Mouse (Mus musculus) hindbrain, embryonic 12.5 days (tissue): ENCODE measurements at regions not wholly inside any gene's neighbourhood (a gene's known extent, or its start where the extent isn't known, plus 50 kb on each side); places are given as distances from the start of the nearest gene placed in this dataset.

Experiments
- ATAC-seq: fragments of 200-750 bp; cut with Nextera tagmentation; 2 replicates; pipeline ENCODE4 v1.8.0; 2017; ENCODE audit warnings: moderate TSS enrichment; ENCODE audit not compliant: low FRiP score
- H3K27ac ChIP-seq: fragments of 300-500 bp; sonication (generic); 2 replicates; pipeline ENCODE4 v1.5.1; 2016; ENCODE audit warnings: mild to moderate bottlenecking
- H3K27me3 ChIP-seq: fragments of 300-500 bp; sonication (generic); 2 replicates; pipeline ENCODE4 v1.6.1; 2016; ENCODE audit warnings: mild to moderate bottlenecking
- H3K36me3 ChIP-seq: fragments of 300-500 bp; sonication (generic); 2 replicates; pipeline ENCODE4 v1.6.1; 2016; ENCODE audit warnings: mild to moderate bottlenecking
- H3K4me1 ChIP-seq: fragments of 300-500 bp; sonication (generic); 2 replicates; pipeline ENCODE4 v1.6.1; 2016
- H3K4me2 ChIP-seq: fragments of 300-500 bp; sonication (generic); replicated peaks from 2 replicates; pipeline ENCODE4 v1.6.1; 2016; ENCODE audit warnings: mild to moderate bottlenecking
- H3K4me3 ChIP-seq: fragments of 300-500 bp; sonication (generic); 2 replicates; pipeline ENCODE4 v1.5.1; 2016; ENCODE audit warnings: mild to moderate bottlenecking
- H3K9ac ChIP-seq: fragments of 300-500 bp; sonication (generic); 2 replicates; pipeline ENCODE4 v1.6.1; 2016; ENCODE audit warnings: mild to moderate bottlenecking, moderate library complexity
- H3K9me3 ChIP-seq: fragments of 300-500 bp; sonication (generic); replicated peaks from 2 replicates; pipeline ENCODE4 v1.6.1; 2016; ENCODE audit warnings: mild to moderate bottlenecking
- WGBS: fragments of 180-500 bp; shearing (Covaris S2); methylation state at CpG from one replicate; pipeline ENCODE4 v1.1.7; 2016; 5-methylcytosine and 5-hydroxymethylcytosine counted together

- Histone ChIP-seq H3K4me1 (no peaks in the 10 kb centered on the region), H3K9me3 (no peaks in the 10 kb centered on the region), H3K4me3 (no peak overlapping the region), H3K27me3 (no peaks in the 10 kb centered on the region), H3K9ac (no peak overlapping the region), H3K4me2 (no peak overlapping the region), H3K27ac (no peak overlapping the region), H3K36me3 (no peaks in the 10 kb centered on the region)
- ATAC-seq: no peak
- 89% methylated on average over 5 of the region's 5 CpGs for WGBS
Measured at GRCm38 (mm10) chr13:110944683-110945082, 310.1 kb upstream of the Actbl2 start.

- H3K9ac ChIP-seq: no peak overlapping the region
- no peak overlapping the region for H3K4me2 ChIP-seq
- WGBS: 79% methylated on average over 5 of the region's 5 CpGs
- H3K27ac ChIP-seq: no peak overlapping the region
- no peaks in the 10 kb centered on the region for H3K36me3 ChIP-seq
- no peaks in the 10 kb centered on the region for H3K4me1 ChIP-seq
- H3K4me3 ChIP-seq: no peak overlapping the region
- H3K27me3 ChIP-seq: no peaks in the 10 kb centered on the region
- H3K9me3 ChIP-seq: no peaks in the 10 kb centered on the region
- ATAC-seq: no peak
Measured at GRCm38 (mm10) chr13:110960212-110960611, 294.6 kb upstream of the Actbl2 start.

DNA sequence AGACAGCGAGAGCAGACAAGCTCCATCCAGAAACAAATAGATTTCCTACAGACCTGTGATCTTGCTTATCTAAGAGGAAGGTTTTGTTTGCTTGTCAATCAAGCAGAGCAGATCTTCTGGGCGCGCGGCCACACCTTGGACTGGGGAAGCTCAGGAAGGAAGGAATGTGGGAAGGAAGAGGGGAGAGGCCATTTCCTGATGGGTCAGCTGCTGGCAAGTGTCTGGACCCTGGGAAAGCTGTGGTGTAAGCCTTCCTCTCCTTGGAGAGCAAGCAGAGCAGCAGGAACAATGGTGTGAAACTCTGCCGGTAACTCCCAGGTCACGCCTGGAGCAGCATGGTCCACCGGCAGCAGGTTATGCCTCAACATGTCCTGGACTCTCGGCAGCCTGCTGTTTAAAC lies 287.7 kb upstream of the Actbl2 start:
- ATAC-seq: no peak
- H3K27me3 ChIP-seq: no peaks in the 10 kb centered on the region
- H3K4me1 ChIP-seq: peaks cover 5% of the 10 kb centered on the region; the same call in 1 of the 2 replicates
- no peak overlapping the region for H3K27ac ChIP-seq
- no peaks in the 10 kb centered on the region for H3K36me3 ChIP-seq
- H3K9me3 ChIP-seq: no peaks in the 10 kb centered on the region
- no peak overlapping the region for H3K4me2 ChIP-seq
- 48% methylated on average over 8 of the region's 8 CpGs for WGBS
- no peak overlapping the region for H3K4me3 ChIP-seq
- H3K9ac ChIP-seq: no peak overlapping the region

DNA sequence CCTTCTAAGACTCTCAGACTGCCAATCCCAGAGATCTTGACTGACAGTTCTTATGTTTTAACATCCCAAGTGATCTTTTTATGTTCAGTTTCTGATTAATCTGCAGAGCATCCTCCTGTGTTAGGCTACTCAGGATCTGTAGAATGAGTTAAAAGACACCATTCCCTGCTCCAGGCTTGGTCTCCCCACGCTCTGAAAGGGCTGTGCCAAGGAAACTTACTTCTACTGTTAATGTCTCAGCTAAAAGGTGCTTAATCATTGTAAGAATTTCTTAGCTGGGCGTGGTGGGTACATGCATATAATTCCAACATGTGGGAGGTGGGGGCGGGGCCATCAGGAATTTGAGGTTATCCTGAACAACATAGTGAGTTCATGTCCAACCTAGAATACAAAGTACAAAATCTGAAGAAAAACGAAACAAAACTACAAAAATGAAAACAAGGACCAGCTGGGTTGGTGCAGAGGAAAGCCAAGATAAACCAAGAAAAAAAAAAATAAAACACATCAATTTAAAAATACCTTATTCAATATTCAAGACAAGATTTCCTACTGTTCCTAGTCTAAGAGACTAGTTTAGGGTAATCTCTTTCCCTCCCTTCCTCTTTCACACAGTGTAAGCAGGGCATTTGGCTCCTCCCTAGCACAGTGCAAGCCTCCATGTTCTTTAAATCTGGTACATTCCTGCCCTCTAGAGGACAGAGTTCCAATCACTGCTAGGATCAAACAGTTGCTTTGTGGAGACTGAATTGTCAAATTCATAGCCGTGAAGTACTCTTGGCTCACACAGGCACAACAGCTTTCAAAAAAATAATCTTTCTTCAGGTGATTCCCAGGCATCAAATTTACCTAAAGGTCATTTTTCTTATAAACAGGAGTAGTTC lies 286.9 kb upstream of the Actbl2 start:
- WGBS: 54% methylated on average over 5 of the region's 5 CpGs
- Histone ChIP-seq H3K9ac (no peak overlapping the region), H3K4me2 (no peak overlapping the region), H3K27ac (no peak overlapping the region), H3K36me3 (no peaks in the 10 kb centered on the region), H3K4me1 (peaks cover 5% of the 10 kb centered on the region; the same call in 1 of the 2 replicates), H3K27me3 (no peaks in the 10 kb centered on the region), H3K9me3 (no peaks in the 10 kb centered on the region), H3K4me3 (no peak overlapping the region)
- ATAC-seq: peak; percentile 94

GRCm38 (mm10) chr13:110968507-110968905 lies 286.3 kb upstream of the Actbl2 start:
- Histone ChIP-seq H3K27ac (no peak overlapping the region), H3K4me2 (no peak overlapping the region), H3K36me3 (no peaks in the 10 kb centered on the region), H3K27me3 (no peaks in the 10 kb centered on the region), H3K4me3 (no peak overlapping the region), H3K4me1 (peaks cover 5% of the 10 kb centered on the region; the same call in 1 of the 2 replicates), H3K9ac (no peak overlapping the region), H3K9me3 (no peaks in the 10 kb centered on the region)
- 66% methylated on average over 7 of the region's 7 CpGs for WGBS
- ATAC-seq: 0 out of 2 replicates have a peak, but pooled peaks have one; percentile 48

- H3K9me3 ChIP-seq: no peaks in the 10 kb centered on the region
- no peak overlapping the region for H3K4me2 ChIP-seq
- H3K36me3 ChIP-seq: no peaks in the 10 kb centered on the region
- H3K9ac ChIP-seq: no peak overlapping the region
- ATAC-seq: no peak
- no peaks in the 10 kb centered on the region for H3K4me1 ChIP-seq
- no peaks in the 10 kb centered on the region for H3K27me3 ChIP-seq
- no peak overlapping the region for H3K27ac ChIP-seq
- 81% methylated on average over 5 of the region's 5 CpGs for WGBS
- no peak overlapping the region for H3K4me3 ChIP-seq
Measured at GRCm38 (mm10) chr13:110977379-110977778, 277.4 kb upstream of the Actbl2 start.

DNA sequence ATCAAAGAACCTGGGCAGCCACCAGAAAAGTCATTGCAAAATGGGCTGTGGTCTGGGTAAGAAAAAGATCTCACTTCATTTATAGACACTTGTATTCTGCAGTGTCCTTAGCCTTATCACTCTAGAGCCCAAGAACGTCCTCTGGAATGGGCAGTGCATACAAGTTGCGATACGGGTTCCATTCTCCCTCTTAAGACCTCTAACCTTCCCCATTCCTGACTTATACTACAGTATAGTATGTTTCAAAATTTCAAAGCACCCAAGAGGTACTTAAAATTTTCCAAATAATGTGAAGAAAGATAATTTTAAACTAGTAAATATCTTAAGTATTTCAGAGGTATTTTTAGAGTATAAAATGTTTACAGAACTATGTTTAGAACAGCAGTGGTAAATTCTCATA lies 276.8 kb upstream of the Actbl2 start:
- Histone ChIP-seq H3K36me3 (no peaks in the 10 kb centered on the region), H3K27ac (no peak overlapping the region), H3K4me3 (no peak overlapping the region), H3K27me3 (no peaks in the 10 kb centered on the region), H3K4me2 (no peak overlapping the region), H3K9me3 (no peaks in the 10 kb centered on the region), H3K9ac (no peak overlapping the region), H3K4me1 (no peaks in the 10 kb centered on the region)
- ATAC-seq: no peak
- 92% methylated on average over 3 of the region's 3 CpGs for WGBS

DNA sequence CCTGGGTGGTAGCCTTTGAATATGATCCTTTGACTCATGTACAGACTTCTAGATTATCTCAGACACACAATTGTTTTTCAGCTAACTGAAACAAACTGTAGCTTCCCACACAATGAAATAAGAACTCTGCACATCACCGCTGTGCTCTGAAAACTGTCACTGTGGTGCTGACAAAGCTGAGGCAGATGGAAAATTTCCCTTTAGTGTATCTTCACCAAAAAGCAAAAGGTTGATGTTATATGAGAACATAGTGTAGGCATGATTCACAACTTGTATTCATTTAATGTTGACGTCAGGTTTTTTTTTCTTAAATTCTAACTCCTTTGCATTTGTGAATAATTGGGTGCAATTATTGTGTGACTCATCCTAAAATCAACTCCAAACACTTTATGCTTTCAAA lies 264.1 kb upstream of the Actbl2 start:
- no peak for ATAC-seq
- H3K4me1 ChIP-seq: no peaks in the 10 kb centered on the region
- no peak overlapping the region for H3K27ac ChIP-seq
- H3K36me3 ChIP-seq: no peaks in the 10 kb centered on the region
- no peak overlapping the region for H3K4me2 ChIP-seq
- WGBS: 93% methylated on average over 2 of the region's 2 CpGs
- H3K27me3 ChIP-seq: no peaks in the 10 kb centered on the region
- H3K9me3 ChIP-seq: no peaks in the 10 kb centered on the region
- no peak overlapping the region for H3K9ac ChIP-seq
- no peak overlapping the region for H3K4me3 ChIP-seq

DNA sequence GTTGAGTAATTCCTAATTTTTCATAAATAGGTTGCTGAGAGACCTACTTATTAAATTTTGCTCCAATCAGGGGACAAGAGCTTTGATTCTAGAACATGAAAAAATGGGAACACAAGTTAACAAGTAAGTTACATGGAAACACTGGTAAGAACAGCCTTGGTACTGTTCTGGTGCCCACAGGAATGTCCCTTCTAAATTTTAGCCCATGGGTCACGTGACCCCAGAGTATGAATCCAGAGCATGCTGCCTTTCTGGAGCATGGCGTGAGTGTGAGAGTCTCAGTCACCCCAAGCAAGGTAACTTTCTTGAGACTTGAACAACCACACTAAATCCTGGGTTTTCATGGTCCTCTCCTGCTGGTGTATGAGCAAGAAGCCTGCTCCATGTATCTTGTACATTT lies 263.7 kb upstream of the Actbl2 start:
- no peak overlapping the region for H3K9ac ChIP-seq
- H3K27me3 ChIP-seq: no peaks in the 10 kb centered on the region
- H3K4me2 ChIP-seq: no peak overlapping the region
- H3K27ac ChIP-seq: no peak overlapping the region
- H3K9me3 ChIP-seq: no peaks in the 10 kb centered on the region
- whole genome bisulfite sequencing: 93% methylated on average over 2 of the region's 2 CpGs
- no peak overlapping the region for H3K4me3 ChIP-seq
- no peak for ATAC-seq
- H3K36me3 ChIP-seq: no peaks in the 10 kb centered on the region
- no peaks in the 10 kb centered on the region for H3K4me1 ChIP-seq

DNA sequence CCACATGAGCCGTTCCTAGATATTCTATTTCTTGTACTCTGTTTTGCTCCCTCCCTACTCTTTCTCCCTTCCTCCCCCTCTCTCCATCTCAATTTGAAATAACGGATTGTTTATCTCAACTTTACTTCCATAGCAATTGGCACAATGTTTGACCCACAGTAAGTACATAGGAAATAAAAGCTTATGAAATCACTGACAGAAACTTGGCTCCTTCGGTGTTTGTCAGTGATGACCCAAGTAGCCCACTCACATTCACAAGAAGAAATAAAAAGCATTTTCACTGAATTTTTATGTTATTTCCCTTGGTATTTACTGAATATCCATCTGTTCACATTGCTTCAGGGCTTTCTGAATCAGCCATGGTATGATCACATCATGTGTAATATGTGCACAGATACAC lies 260.2 kb upstream of the Actbl2 start:
- no peaks in the 10 kb centered on the region for H3K9me3 ChIP-seq
- H3K4me3 ChIP-seq: no peak overlapping the region
- H3K4me2 ChIP-seq: no peak overlapping the region
- no peaks in the 10 kb centered on the region for H3K36me3 ChIP-seq
- no peaks in the 10 kb centered on the region for H3K27me3 ChIP-seq
- 90% methylated on average over 3 of the region's 3 CpGs for WGBS
- H3K27ac ChIP-seq: no peak overlapping the region
- no peak for ATAC-seq
- no peak overlapping the region for H3K9ac ChIP-seq
- H3K4me1 ChIP-seq: no peaks in the 10 kb centered on the region

DNA sequence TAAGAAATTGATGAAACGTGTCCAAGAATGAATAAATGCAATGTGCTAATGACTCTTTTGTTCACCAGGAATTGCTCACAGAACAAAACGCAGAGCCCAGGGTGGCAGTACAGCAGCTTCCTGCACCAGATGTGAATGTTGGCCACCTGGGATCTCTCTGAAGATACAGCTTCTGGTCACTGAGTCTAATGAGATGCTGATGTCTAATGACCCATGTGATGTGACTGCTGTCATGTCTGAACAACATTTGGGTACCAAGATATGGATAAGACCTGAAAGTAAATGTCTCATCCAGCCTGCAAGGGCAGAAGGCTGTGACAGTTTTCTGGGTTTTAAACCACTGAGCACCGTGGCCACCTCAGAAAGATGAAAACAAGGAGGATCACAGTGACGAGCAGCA lies 252.1 kb upstream of the Actbl2 start:
- no peak overlapping the region for H3K4me2 ChIP-seq
- peak; percentile 63; the same call in 1 of the 2 replicates for ATAC-seq
- no peaks in the 10 kb centered on the region for H3K4me1 ChIP-seq
- no peak overlapping the region for H3K9ac ChIP-seq
- no peaks in the 10 kb centered on the region for H3K9me3 ChIP-seq
- no peak overlapping the region for H3K4me3 ChIP-seq
- no peak overlapping the region for H3K27ac ChIP-seq
- 58% methylated on average over 4 of the region's 4 CpGs for WGBS
- H3K27me3 ChIP-seq: no peaks in the 10 kb centered on the region
- H3K36me3 ChIP-seq: no peaks in the 10 kb centered on the region

DNA sequence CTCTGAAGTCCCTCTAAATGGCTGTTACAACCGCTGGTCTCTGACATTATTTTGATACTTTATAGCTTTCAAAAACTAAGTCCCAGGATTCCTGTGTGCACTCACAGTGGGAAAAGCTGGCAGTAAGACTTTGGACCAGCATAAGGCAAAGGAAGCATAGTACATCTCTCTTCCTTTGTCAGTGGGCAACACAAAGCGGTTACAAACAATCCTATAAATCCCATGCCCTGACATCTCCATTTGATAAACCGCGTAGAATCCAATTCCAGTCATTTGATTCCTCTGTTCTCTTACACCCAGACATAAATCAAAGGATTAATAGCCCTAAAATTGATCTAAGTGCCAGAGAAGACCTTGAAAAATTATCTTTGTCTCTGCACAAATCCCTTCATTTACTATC lies 240.7 kb upstream of the Actbl2 start:
- Histone ChIP-seq H3K36me3 (no peaks in the 10 kb centered on the region), H3K9ac (no peak overlapping the region), H3K27me3 (no peaks in the 10 kb centered on the region), H3K4me3 (no peak overlapping the region), H3K4me2 (no peak overlapping the region), H3K9me3 (no peaks in the 10 kb centered on the region), H3K27ac (no peak overlapping the region), H3K4me1 (no peaks in the 10 kb centered on the region)
- no peak for ATAC-seq
- 51% methylated on average over 4 of the region's 4 CpGs for WGBS

DNA sequence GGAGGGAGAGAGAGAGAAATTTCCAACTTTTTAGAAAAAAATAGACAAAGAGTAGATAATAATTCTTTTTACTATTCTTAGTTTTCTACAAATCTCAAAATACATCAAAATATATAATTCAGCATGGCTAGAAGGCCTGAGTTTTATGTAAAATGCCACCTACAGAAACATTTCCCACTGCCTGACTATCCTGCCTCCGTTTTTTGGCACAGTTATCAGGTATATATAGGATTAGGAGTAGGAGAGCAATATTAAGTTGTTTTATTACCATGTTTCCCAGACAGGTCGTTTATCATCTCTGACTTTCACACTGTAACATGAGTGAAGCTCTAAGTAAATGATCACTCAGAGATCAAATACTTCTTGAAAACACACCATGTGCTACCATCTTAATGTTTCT lies 224.7 kb upstream of the Actbl2 start:
- no peaks in the 10 kb centered on the region for H3K4me1 ChIP-seq
- H3K27ac ChIP-seq: no peak overlapping the region
- no peaks in the 10 kb centered on the region for H3K27me3 ChIP-seq
- no peak for ATAC-seq
- 68% methylated on average over 2 of the region's 2 CpGs for WGBS
- H3K9ac ChIP-seq: no peak overlapping the region
- H3K9me3 ChIP-seq: no peaks in the 10 kb centered on the region
- H3K4me2 ChIP-seq: no peak overlapping the region
- no peaks in the 10 kb centered on the region for H3K36me3 ChIP-seq
- H3K4me3 ChIP-seq: no peak overlapping the region
